Mouse (Mus musculus): ENCODE results near the gene Arpc1a.

- TF ChIP-seq CTCF (IDR thresholded peaks at IDR 0.05; ENCODE audit: borderline replicate concordance, control insufficient read depth, extremely low read depth, insufficient read depth, low read length, poor library complexity) (no peak), POLR2A (IDR thresholded peaks at IDR 0.05; ENCODE audit: control insufficient read depth, extremely low read depth, insufficient read depth, low read length, poor library complexity) (no peak)
These were observed 20.7 kb downstream of the Arpc1a start for GRCm38 (mm10) chr5:145104328-145104727.

All from thymus, adult 2 months (tissue).